Mouse (Mus musculus): ENCODE measurements around the gene Milr1. TPM values are rescaled to one million over a fixed set of nuclear protein-coding genes. Genes with fewer than 3 reads are reported as not detected.
"Not testable (repeated sequence)": the region's sequence is repeated elsewhere in the genome, so short reads cannot be mapped to it uniquely, and the experiment has no call there.

Gene Milr1
- polyA plus RNA-seq, 1 experiment from 2014 or later: 1.9 TPM

DNA sequence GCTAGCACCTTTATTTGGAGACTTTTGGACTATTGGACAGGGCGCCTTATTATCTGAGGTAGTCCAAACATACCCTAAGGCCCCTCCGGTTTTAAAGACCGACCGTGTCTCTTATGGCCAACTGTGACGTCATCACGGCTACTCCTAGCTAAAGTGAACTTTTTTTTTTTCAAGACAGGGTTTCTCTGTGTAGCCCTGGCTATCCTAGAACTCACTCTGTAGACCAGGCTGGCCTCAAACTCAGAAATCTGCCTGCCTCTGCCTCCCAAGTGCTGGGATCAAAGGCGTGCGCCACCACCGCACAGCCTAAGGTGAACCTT is 26.1 kb upstream of the Milr1 start:
- H3K9me3 ChIP-seq (ENCODE audit: control insufficient read depth, low read depth, low read length): not testable (repeated sequence)

DNA sequence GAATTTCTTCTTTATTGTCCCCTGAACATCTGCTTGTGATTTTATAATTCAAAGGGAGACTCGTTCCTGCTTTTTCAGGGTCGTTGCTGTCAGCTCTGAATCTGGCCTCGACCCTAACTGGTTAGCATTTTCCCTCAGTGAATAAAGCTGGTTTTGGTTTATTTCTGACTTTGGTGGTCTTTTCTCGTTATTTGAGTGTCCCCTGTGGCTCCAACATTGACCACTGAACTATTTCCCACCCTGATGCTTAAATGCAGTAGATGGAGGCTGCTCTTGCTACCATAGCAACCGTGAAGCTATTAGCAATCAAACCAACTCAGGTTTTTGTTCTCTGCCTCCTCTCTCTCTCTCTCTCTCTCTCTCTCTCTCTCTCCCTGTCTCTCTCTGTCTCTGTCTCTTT is 23.1 kb upstream of the Milr1 start:
- Histone ChIP-seq H3K4me3 (ENCODE audit: low read depth, low read length) (no peak overlapping the region), H3K27ac (ENCODE audit: low read length) (no peak overlapping the region), H3K36me3 (ENCODE audit: control insufficient read depth, insufficient read depth, low read length) (no peaks in the 10 kb centered on the region), H3K9me3 (ENCODE audit: control insufficient read depth, low read depth, low read length) (no peaks in the 10 kb centered on the region), H3K27me3 (ENCODE audit: control insufficient read depth, insufficient read depth, low read length) (no peaks in the 10 kb centered on the region), H3K9ac (replicated peaks; ENCODE audit: low read depth, low read length) (no peak overlapping the region), H3K4me2 (replicated peaks; ENCODE audit: low read depth, low read length) (no peak overlapping the region), H3K4me1 (ENCODE audit: control insufficient read depth, insufficient read depth, low read length) (peaks cover 9% of the 10 kb centered on the region)
- WGBS: 61% methylated on average over 5 of the region's 5 CpGs
- no peak for ATAC-seq (ENCODE audit: insufficient number of reproducible peaks, insufficient read depth, low FRiP score, low read depth)

More for the DNA sequence above, 26.1 kb upstream of the Milr1 start:
- not testable (repeated sequence) for H3K36me3 ChIP-seq (ENCODE audit: control insufficient read depth, insufficient read depth, low read length); H3K4me3 ChIP-seq (ENCODE audit: low read depth, low read length); H3K27me3 ChIP-seq (ENCODE audit: control insufficient read depth, insufficient read depth, low read length); H3K9ac ChIP-seq (replicated peaks; ENCODE audit: low read depth, low read length); H3K4me2 ChIP-seq (replicated peaks; ENCODE audit: low read depth, low read length); H3K27ac ChIP-seq (ENCODE audit: low read length); ATAC-seq (ENCODE audit: insufficient number of reproducible peaks, insufficient read depth, low FRiP score, low read depth)
- peaks cover 10% of the 10 kb centered on the region; the same call in 1 of the 2 replicates for H3K4me1 ChIP-seq (ENCODE audit: control insufficient read depth, insufficient read depth, low read length)
- 95% methylated on average over 9 of the region's 9 CpGs for WGBS

DNA sequence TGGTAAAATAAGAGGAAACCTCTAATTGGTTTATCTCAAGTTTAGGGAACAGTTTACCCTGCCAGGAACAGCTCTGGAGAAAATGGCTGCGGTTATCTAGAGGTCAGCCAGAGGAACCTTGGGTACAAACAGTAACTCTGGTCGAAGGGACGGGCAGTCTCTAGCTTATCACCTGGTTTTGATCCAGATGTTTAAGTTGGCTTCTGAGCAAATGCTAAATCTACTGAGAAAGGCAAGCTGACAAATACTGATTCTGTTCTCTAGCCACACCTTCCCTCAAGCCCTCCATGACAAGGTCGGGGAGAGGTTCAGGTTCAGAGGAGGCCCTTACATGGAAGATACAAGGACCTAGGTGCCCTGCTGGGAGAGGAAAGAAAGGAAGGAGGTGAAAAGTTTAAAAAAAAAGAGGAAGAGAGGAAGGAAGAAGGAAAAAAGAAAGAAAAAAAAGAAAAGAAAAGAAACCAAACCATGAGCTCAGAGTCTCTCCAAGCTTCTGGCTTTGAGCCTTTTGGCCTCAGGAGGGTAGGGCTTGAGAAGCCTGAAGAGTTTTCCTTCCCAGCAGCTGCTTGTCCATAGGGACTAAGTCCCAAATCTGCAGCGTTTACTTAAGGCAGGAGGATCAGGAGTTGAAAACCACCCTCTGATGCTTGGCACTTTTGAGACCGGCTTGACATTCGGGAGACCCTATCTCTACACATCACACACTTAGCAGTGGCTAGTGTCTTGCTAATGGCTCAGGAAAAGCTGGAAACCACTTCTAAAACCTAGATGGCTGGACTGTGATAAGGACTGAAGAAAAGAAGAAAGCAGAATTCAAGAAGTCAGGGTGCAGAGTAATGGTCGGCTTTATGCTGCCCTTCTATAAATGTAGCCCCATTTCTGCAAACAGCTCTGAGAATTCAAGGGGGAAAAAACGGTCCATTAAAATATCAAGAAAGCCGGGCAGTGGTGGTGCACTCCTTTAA is 22.3 kb upstream of the Milr1 start:
- no peak for ATAC-seq (ENCODE audit: insufficient number of reproducible peaks, insufficient read depth, low FRiP score, low read depth)
- Histone ChIP-seq H3K27ac (ENCODE audit: low read length) (no peak overlapping the region; the same call in 1 of the 2 replicates), H3K4me2 (replicated peaks; ENCODE audit: low read depth, low read length) (no peak overlapping the region), H3K4me3 (ENCODE audit: low read depth, low read length) (no peak overlapping the region), H3K36me3 (ENCODE audit: control insufficient read depth, insufficient read depth, low read length) (no peaks in the 10 kb centered on the region), H3K27me3 (ENCODE audit: control insufficient read depth, insufficient read depth, low read length) (no peaks in the 10 kb centered on the region), H3K9me3 (ENCODE audit: control insufficient read depth, low read depth, low read length) (no peaks in the 10 kb centered on the region), H3K4me1 (ENCODE audit: control insufficient read depth, insufficient read depth, low read length) (peaks cover 5% of the 10 kb centered on the region; the same call in 1 of the 2 replicates), H3K9ac (replicated peaks; ENCODE audit: low read depth, low read length) (no peak overlapping the region)
- 63% methylated on average over 10 of the region's 10 CpGs for whole genome bisulfite sequencing

DNA sequence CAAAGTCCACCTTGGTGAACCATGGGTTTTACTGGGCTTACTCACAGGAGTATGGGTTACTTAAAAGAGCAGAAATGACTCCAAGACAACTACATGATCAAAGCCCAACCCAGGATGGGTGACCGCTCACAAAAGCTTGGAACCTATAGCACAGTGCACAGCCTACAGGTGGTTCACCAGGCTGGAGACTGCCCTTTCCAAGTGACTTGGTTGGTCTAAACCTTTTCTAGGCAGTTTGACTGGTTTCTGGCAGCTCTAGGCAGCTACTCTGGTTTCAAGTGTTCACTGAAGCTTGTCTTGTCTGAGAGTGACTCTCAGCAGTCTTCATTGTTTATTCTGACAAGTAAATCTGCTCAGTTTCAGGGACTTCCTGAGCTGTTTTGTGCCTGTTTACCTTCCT is 21.4 kb upstream of the Milr1 start:
- WGBS: 100% methylated on average over 1 of the region's 1 CpGs
- no peak overlapping the region; the same call in 1 of the 2 replicates for H3K27ac ChIP-seq (ENCODE audit: low read length)
- no peak for ATAC-seq (ENCODE audit: insufficient number of reproducible peaks, insufficient read depth, low FRiP score, low read depth)

DNA sequence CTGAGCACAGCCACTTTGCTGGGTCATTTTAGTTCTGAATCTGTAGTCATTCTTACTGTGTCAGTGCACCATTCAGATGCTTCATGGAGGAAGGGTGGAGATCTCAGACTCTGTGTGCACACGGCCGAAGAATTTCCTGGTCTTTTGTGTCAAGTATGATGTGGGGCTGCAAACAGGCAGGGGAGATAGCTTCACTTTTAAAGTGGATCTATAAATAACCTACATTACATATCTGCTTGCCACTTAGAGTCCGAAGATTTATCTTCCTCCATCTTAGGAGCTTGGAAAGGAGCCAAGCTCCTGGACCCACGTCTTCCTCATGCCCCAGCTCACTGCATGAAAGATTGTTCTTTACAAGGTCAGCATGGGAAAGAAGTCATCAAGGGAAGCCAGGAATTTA is 20.3 kb upstream of the Milr1 start:
- WGBS: 25% methylated on average over 4 of the region's 4 CpGs
- no peaks in the 10 kb centered on the region for H3K27me3 ChIP-seq (ENCODE audit: control insufficient read depth, insufficient read depth, low read length)
- no peak overlapping the region for H3K9ac ChIP-seq (replicated peaks; ENCODE audit: low read depth, low read length)
- peaks cover 5% of the 10 kb centered on the region; the same call in 1 of the 2 replicates for H3K4me1 ChIP-seq (ENCODE audit: control insufficient read depth, insufficient read depth, low read length)
- no peak overlapping the region for H3K4me3 ChIP-seq (ENCODE audit: low read depth, low read length)
- no peaks in the 10 kb centered on the region for H3K9me3 ChIP-seq (ENCODE audit: control insufficient read depth, low read depth, low read length)
- H3K27ac ChIP-seq (ENCODE audit: low read length): no peak overlapping the region; the same call in 1 of the 2 replicates
- no peaks in the 10 kb centered on the region for H3K36me3 ChIP-seq (ENCODE audit: control insufficient read depth, insufficient read depth, low read length)
- H3K4me2 ChIP-seq (replicated peaks; ENCODE audit: low read depth, low read length): no peak overlapping the region
- ATAC-seq (ENCODE audit: insufficient number of reproducible peaks, insufficient read depth, low FRiP score, low read depth): peak; percentile 28; the same call in 1 of the 2 replicates

More for the DNA sequence above, 21.4 kb upstream of the Milr1 start:
- Histone ChIP-seq H3K9me3 (ENCODE audit: control insufficient read depth, low read depth, low read length) (no peaks in the 10 kb centered on the region), H3K27me3 (ENCODE audit: control insufficient read depth, insufficient read depth, low read length) (no peaks in the 10 kb centered on the region), H3K9ac (replicated peaks; ENCODE audit: low read depth, low read length) (no peak overlapping the region), H3K4me3 (ENCODE audit: low read depth, low read length) (no peak overlapping the region), H3K4me2 (replicated peaks; ENCODE audit: low read depth, low read length) (no peak overlapping the region), H3K4me1 (ENCODE audit: control insufficient read depth, insufficient read depth, low read length) (peaks cover 5% of the 10 kb centered on the region; the same call in 1 of the 2 replicates), H3K36me3 (ENCODE audit: control insufficient read depth, insufficient read depth, low read length) (no peaks in the 10 kb centered on the region)

DNA sequence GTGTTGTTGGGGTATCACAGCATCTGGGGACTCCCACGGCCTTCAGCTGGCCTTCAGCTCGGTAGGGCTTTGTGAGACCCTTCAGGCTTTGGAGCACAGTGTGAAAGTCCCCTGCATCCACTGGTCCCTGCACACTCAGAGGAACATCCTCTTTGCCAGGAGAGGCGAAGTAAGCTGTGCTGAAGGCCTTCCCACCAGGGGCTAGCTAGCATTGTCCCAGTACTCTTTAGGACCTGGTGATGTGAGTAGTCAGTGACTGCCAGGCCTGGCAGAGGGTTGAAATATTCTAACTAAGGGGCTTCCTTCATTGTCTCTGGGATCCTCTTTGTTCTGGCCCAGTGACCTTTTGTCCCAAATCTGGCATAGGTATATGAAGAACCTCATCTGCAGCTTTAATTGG is 14.4 kb upstream of the Milr1 start:
- no peak for ATAC-seq (ENCODE audit: insufficient number of reproducible peaks, insufficient read depth, low FRiP score, low read depth)
- Histone ChIP-seq H3K27ac (ENCODE audit: low read length) (peak overlapping the region; percentile 44; the same call in 1 of the 2 replicates), H3K4me1 (ENCODE audit: control insufficient read depth, insufficient read depth, low read length) (0 out of 2 replicates have a peak, but pooled peaks cover 8% of the 10 kb centered on the region), H3K36me3 (ENCODE audit: control insufficient read depth, insufficient read depth, low read length) (no peaks in the 10 kb centered on the region), H3K4me2 (replicated peaks; ENCODE audit: low read depth, low read length) (no peak overlapping the region), H3K4me3 (ENCODE audit: low read depth, low read length) (no peak overlapping the region), H3K9ac (replicated peaks; ENCODE audit: low read depth, low read length) (no peak overlapping the region), H3K27me3 (ENCODE audit: control insufficient read depth, insufficient read depth, low read length) (no peaks in the 10 kb centered on the region), H3K9me3 (ENCODE audit: control insufficient read depth, low read depth, low read length) (no peaks in the 10 kb centered on the region)
- WGBS: 74% methylated on average over 3 of the region's 3 CpGs

DNA sequence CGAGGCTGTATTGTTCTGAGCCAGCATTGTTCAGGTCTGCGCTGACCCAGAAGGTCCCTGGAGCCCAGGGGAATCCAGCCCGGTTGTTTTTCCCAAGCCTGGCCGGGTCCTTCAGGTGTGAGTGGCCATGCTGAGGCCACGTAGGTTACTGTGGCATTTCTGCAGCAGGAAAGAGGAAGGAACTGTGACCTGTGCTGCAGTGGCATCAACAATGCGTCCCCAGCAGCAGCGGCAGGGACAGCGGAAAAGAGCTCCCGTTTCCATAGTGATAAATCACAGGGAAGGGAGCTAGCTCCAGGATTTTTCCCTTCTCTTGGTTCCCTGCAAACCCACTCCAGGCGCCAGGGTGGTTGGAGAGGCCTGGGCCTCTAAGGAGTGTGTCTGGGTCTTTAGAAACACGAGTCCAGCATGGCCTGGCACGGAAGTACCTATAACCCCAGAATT is 13.8 kb upstream of the Milr1 start:
- Histone ChIP-seq H3K27me3 (ENCODE audit: control insufficient read depth, insufficient read depth, low read length) (no peaks in the 10 kb centered on the region), H3K9ac (replicated peaks; ENCODE audit: low read depth, low read length) (no peak overlapping the region), H3K4me1 (ENCODE audit: control insufficient read depth, insufficient read depth, low read length) (0 out of 2 replicates have a peak, but pooled peaks cover 8% of the 10 kb centered on the region), H3K27ac (ENCODE audit: low read length) (0 out of 2 replicates have a peak overlapping the region, but pooled peaks have one; percentile 44), H3K36me3 (ENCODE audit: control insufficient read depth, insufficient read depth, low read length) (no peaks in the 10 kb centered on the region), H3K4me2 (replicated peaks; ENCODE audit: low read depth, low read length) (no peak overlapping the region), H3K4me3 (ENCODE audit: low read depth, low read length) (no peak overlapping the region), H3K9me3 (ENCODE audit: control insufficient read depth, low read depth, low read length) (no peaks in the 10 kb centered on the region)
- no peak for ATAC-seq (ENCODE audit: insufficient number of reproducible peaks, insufficient read depth, low FRiP score, low read depth)
- 34% methylated on average over 12 of the region's 12 CpGs for WGBS

DNA sequence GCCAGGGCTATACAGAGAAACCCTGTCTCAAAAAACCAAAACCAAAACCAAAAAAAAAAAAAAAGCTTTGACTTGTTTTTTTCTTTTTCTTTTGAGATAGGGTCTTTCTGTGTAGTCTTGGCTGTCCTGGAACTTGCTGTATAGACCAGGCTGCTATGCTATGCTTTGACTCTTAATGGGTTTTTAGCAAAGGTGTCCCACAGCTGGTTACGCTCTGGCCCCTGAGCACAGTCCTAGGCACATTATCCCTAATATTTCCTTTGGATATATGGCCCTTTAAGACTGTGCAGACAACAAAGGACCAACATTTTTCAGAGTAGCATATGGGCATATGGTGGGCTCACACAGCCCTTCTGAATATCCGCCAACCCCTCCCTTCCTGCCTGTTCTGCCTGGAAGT is 11.9 kb upstream of the Milr1 start:
- 0 out of 2 replicates have a peak, but pooled peaks cover 8% of the 10 kb centered on the region for H3K4me1 ChIP-seq (ENCODE audit: control insufficient read depth, insufficient read depth, low read length)
- H3K27me3 ChIP-seq (ENCODE audit: control insufficient read depth, insufficient read depth, low read length): no peaks in the 10 kb centered on the region
- no peak overlapping the region for H3K27ac ChIP-seq (ENCODE audit: low read length)
- WGBS: 87% methylated on average over 2 of the region's 2 CpGs
- no peak for ATAC-seq (ENCODE audit: insufficient number of reproducible peaks, insufficient read depth, low FRiP score, low read depth)
- no peak overlapping the region for H3K4me2 ChIP-seq (replicated peaks; ENCODE audit: low read depth, low read length)
- H3K9ac ChIP-seq (replicated peaks; ENCODE audit: low read depth, low read length): no peak overlapping the region
- H3K4me3 ChIP-seq (ENCODE audit: low read depth, low read length): no peak overlapping the region
- no peaks in the 10 kb centered on the region for H3K36me3 ChIP-seq (ENCODE audit: control insufficient read depth, insufficient read depth, low read length)
- no peaks in the 10 kb centered on the region for H3K9me3 ChIP-seq (ENCODE audit: control insufficient read depth, low read depth, low read length)

Data from stomach, embryonic 14.5 days (tissue).